Mouse (Mus musculus): ENCODE data around the gene Adra1b.

DNA sequence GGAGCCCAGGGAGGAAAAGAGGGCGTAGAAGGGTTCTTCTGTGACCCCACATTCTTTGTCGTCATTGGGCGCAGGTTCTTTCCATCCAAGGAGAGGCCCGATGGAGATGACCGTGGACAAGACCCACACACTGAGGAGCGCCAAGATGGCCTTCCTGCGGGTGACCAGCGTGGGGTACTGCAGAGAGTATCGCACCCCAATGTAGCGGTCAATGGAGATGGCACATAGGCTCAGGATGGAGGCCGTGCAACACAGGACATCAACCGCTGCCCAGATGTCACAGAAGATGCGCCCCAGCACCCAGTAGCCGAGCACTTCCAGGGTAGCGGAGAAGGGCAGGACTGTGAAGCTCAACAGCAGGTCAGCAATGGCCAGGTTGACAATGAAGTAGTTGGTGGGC lies 65.6 kb downstream of the Adra1b start:
- TF ChIP-seq USF1 (IDR thresholded peaks at IDR 0.05; ENCODE audit: low read depth) (no peak), CTCF (IDR thresholded peaks at IDR 0.05; ENCODE audit: control insufficient read depth, insufficient read depth, insufficient read length) (no peak), MYOG (IDR thresholded peaks at IDR 0.05; ENCODE audit: control insufficient read depth, extremely low read depth, insufficient read length) (no peak), MYOD1 (IDR thresholded peaks at IDR 0.05; ENCODE audit: control insufficient read depth, insufficient read length, low read depth) (no peak)
